In the genomic region with DNA sequence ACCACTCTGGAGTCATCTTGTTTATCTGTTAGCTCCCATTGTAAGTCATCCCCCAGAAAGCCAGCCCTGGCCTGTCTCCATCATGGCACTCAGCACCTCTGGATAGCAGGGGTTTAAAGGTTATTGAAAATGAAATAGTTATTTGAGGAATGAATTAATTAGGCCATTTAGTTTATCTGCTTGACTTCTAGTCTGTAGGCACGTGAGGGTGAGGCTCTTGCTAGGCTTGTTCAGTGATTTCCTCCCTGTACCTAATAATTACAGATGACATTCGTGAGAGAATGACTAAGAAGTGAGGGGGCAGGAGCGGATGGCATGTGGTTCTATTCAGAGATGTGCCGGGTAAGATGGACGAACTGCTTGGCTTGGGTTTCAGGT, we compare ENCODE assay signal across 8 mouse cellular contexts. TPM values are rescaled to one million over a fixed set of nuclear protein-coding genes. Genes with fewer than 3 reads are reported as not detected.
A peak's percentile ranks its signal among the peaks of the same experiment; 100 is the strongest.
DNase-seq lines count a peak whose midpoint lies in the region; ATAC-seq lines count a peak whose summit lies in the region.

No protein-coding gene starts in this region.

- DNase-seq in left cerebral cortex, adult 11 months (ENCODE audit: low spot score): peak; percentile 13
- DNase-seq in left cerebral cortex, postnatal 14 days (ENCODE audit: low spot score in 2 of 2): no peak
- DNase-seq in left cerebral cortex, postnatal 10 days (ENCODE audit: extremely low spot score in 1 of 2, low spot score in 2 of 2): no peak
- DNase-seq in thymus, adult 18-20 months: no peak

- ATAC-seq in embryonic facial prominence, embryonic 12.5 days (ENCODE audit: insufficient number of reproducible peaks, insufficient read depth, low FRiP score, low TSS enrichment): no peak
- ATAC-seq in intestine, embryonic 15.5 days: no peak
- ATAC-seq in neural tube, embryonic 13.5 days (ENCODE audit: low read depth): no peak
- no peak for ATAC-seq in activated CD4-positive, CD25-positive, alpha-beta regulatory T cell, adult 4 months

- peak overlapping the region; percentile 63 for H3K9ac ChIP-seq in embryonic facial prominence, embryonic 12.5 days
- peak overlapping the region; percentile 47; the same call in 1 of the 2 replicates for H3K9ac ChIP-seq in intestine, embryonic 15.5 days
- peak overlapping the region; percentile 66 for H3K9ac ChIP-seq in neural tube, embryonic 13.5 days

- H3K4me1 ChIP-seq in embryonic facial prominence, embryonic 12.5 days: peaks cover 12% of the 10 kb centered on the region; the same call in 1 of the 2 replicates
- 0 out of 2 replicates have a peak, but pooled peaks cover 28% of the 10 kb centered on the region for H3K4me1 ChIP-seq in intestine, embryonic 15.5 days (replicated peaks)
- H3K4me1 ChIP-seq in neural tube, embryonic 13.5 days (replicated peaks): peaks cover 18% of the 10 kb centered on the region

- peaks cover 11% of the 10 kb centered on the region for H3K36me3 ChIP-seq in embryonic facial prominence, embryonic 12.5 days
- H3K36me3 ChIP-seq in intestine, embryonic 15.5 days: peaks cover 6% of the 10 kb centered on the region; the same call in 1 of the 2 replicates
- H3K36me3 ChIP-seq in neural tube, embryonic 13.5 days: peaks cover 7% of the 10 kb centered on the region; the same call in 1 of the 2 replicates

- no peaks in the 10 kb centered on the region for H3K9me3 ChIP-seq in embryonic facial prominence, embryonic 12.5 days
- no peaks in the 10 kb centered on the region for H3K9me3 ChIP-seq in intestine, embryonic 15.5 days
- no peaks in the 10 kb centered on the region for H3K9me3 ChIP-seq in neural tube, embryonic 13.5 days

- peak overlapping the region; percentile 77 for H3K27ac ChIP-seq in embryonic facial prominence, embryonic 12.5 days
- H3K27ac ChIP-seq in intestine, embryonic 15.5 days: peak overlapping the region; percentile 76
- no peak overlapping the region for H3K27ac ChIP-seq in neural tube, embryonic 13.5 days (replicated peaks)

- H3K4me2 ChIP-seq in embryonic facial prominence, embryonic 12.5 days (replicated peaks): peak overlapping the region; percentile 76
- H3K4me2 ChIP-seq in intestine, embryonic 15.5 days (replicated peaks): peak overlapping the region; percentile 83
- peak overlapping the region; percentile 76 for H3K4me2 ChIP-seq in neural tube, embryonic 13.5 days

- no peaks in the 10 kb centered on the region for H3K27me3 ChIP-seq in embryonic facial prominence, embryonic 12.5 days
- no peaks in the 10 kb centered on the region for H3K27me3 ChIP-seq in intestine, embryonic 15.5 days (replicated peaks)
- no peaks in the 10 kb centered on the region for H3K27me3 ChIP-seq in neural tube, embryonic 13.5 days

- 69% methylated on average over 5 of the region's 5 CpGs for WGBS in embryonic facial prominence, embryonic 12.5 days
- WGBS in intestine, embryonic 15.5 days: 74% methylated on average over 5 of the region's 5 CpGs
- 87% methylated on average over 5 of the region's 5 CpGs for WGBS in neural tube, embryonic 13.5 days

- intact Hi-C loops in left cerebral cortex, postnatal 14 days (cut with DNase I): loop anchor here (5.0 kb wide), 1 partner anchor 199 kb away; no protein-coding TSS in a partner anchor
- intact Hi-C loops in left cerebral cortex, postnatal 10 days (cut with DNase I): no loop called here

- peak overlapping the region; percentile 80 for H3K4me3 ChIP-seq in embryonic facial prominence, embryonic 12.5 days
- peak overlapping the region; percentile 83 for H3K4me3 ChIP-seq in intestine, embryonic 15.5 days (replicated peaks)
- H3K4me3 ChIP-seq in neural tube, embryonic 13.5 days: peak overlapping the region; percentile 90

RNA-seq across cellular contexts. Expression of gene Prelid3b, which starts 0.7 kb away (rescaled TPM):
- total RNA-seq in left cerebral cortex, postnatal 14 days (2021): 10 to 100 TPM; 43.5 to 47.0 TPM
- 101 and 105 TPM in 2 replicates for polyA plus RNA-seq in embryonic facial prominence, embryonic 12.5 days (2016; fragmentation: Nextera tagmentation; extraction: Ambion mirVana)
- 125 and 127 TPM in 2 replicates for polyA plus RNA-seq in intestine, embryonic 15.5 days (2015; fragmentation: Nextera tagmentation; extraction: Ambion mirVana)
- 103 and 107 TPM in 2 replicates for polyA plus RNA-seq in neural tube, embryonic 13.5 days (2015; fragmentation: Nextera tagmentation; extraction: Ambion mirVana)
- total RNA-seq in left cerebral cortex, postnatal 10 days (2021): 10 to 100 TPM; 47.0 to 51.8 TPM
- 10 to 100 TPM; 81.2 to 90.9 TPM for polyA plus RNA-seq in activated CD4-positive, CD25-positive, alpha-beta regulatory T cell, adult 4 months (2017; shearing (Covaris generic))

RNA-seq across cellular contexts. Expression of gene Atp5e, which starts 9.6 kb away (rescaled TPM):
- 100 to 1,000 TPM; 329 to 340 TPM for total RNA-seq in left cerebral cortex, postnatal 14 days (2021)
- polyA plus RNA-seq in embryonic facial prominence, embryonic 12.5 days (2016; fragmentation: Nextera tagmentation; extraction: Ambion mirVana): 828 TPM in 2 replicates
- polyA plus RNA-seq in intestine, embryonic 15.5 days (2015; fragmentation: Nextera tagmentation; extraction: Ambion mirVana): 746 and 850 TPM in 2 replicates
- polyA plus RNA-seq in neural tube, embryonic 13.5 days (2015; fragmentation: Nextera tagmentation; extraction: Ambion mirVana): 736 and 807 TPM in 2 replicates
- total RNA-seq in left cerebral cortex, postnatal 10 days (2021): 100 to 1,000 TPM; 368 to 383 TPM
- polyA plus RNA-seq in activated CD4-positive, CD25-positive, alpha-beta regulatory T cell, adult 4 months (2017; shearing (Covaris generic)): 100 to 1,000 TPM; 705 to 752 TPM

RNA-seq across cellular contexts. Expression of gene Tubb1, which starts 23.0 kb away (rescaled TPM):
- under 1 TPM in 1 of 2 experiments, not detected in 1; 0.24 TPM for total RNA-seq in left cerebral cortex, postnatal 14 days (2021)
- 4.0 and 4.4 TPM in 2 replicates for polyA plus RNA-seq in embryonic facial prominence, embryonic 12.5 days (2016; fragmentation: Nextera tagmentation; extraction: Ambion mirVana)
- 1.1 and 1.4 TPM in 2 replicates for polyA plus RNA-seq in intestine, embryonic 15.5 days (2015; fragmentation: Nextera tagmentation; extraction: Ambion mirVana)
- 1.3 and 2.2 TPM in 2 replicates for polyA plus RNA-seq in neural tube, embryonic 13.5 days (2015; fragmentation: Nextera tagmentation; extraction: Ambion mirVana)
- total RNA-seq in left cerebral cortex, postnatal 10 days (2021): not detected
- polyA plus RNA-seq in activated CD4-positive, CD25-positive, alpha-beta regulatory T cell, adult 4 months (2017; shearing (Covaris generic)): under 1 TPM in 1 of 2 experiments, not detected in 1; 0.34 TPM

RNA-seq across cellular contexts. Expression of gene Ctsz, which starts 34.7 kb away (rescaled TPM):
- 10 to 100 TPM; 21.2 to 22.8 TPM for total RNA-seq in left cerebral cortex, postnatal 14 days (2021)
- polyA plus RNA-seq in embryonic facial prominence, embryonic 12.5 days (2016; fragmentation: Nextera tagmentation; extraction: Ambion mirVana): 115 and 116 TPM in 2 replicates
- 247 and 298 TPM in 2 replicates for polyA plus RNA-seq in intestine, embryonic 15.5 days (2015; fragmentation: Nextera tagmentation; extraction: Ambion mirVana)
- 89.8 and 93.7 TPM in 2 replicates for polyA plus RNA-seq in neural tube, embryonic 13.5 days (2015; fragmentation: Nextera tagmentation; extraction: Ambion mirVana)
- 10 to 100 TPM; 26.2 to 28.1 TPM for total RNA-seq in left cerebral cortex, postnatal 10 days (2021)
- 100 to 1,000 TPM in 1 of 2 experiments, 10 to 100 TPM in 1; 84.4 to 120 TPM for polyA plus RNA-seq in activated CD4-positive, CD25-positive, alpha-beta regulatory T cell, adult 4 months (2017; shearing (Covaris generic))

RNA-seq across cellular contexts. Expression of gene Nelfcd, which starts 57.9 kb away (rescaled TPM):
- total RNA-seq in left cerebral cortex, postnatal 14 days (2021): 10 to 100 TPM; 46.2 to 50.4 TPM
- polyA plus RNA-seq in embryonic facial prominence, embryonic 12.5 days (2016; fragmentation: Nextera tagmentation; extraction: Ambion mirVana): 177 and 179 TPM in 2 replicates
- 83.3 and 83.6 TPM in 2 replicates for polyA plus RNA-seq in intestine, embryonic 15.5 days (2015; fragmentation: Nextera tagmentation; extraction: Ambion mirVana)
- 97.4 and 100 TPM in 2 replicates for polyA plus RNA-seq in neural tube, embryonic 13.5 days (2015; fragmentation: Nextera tagmentation; extraction: Ambion mirVana)
- total RNA-seq in left cerebral cortex, postnatal 10 days (2021): 10 to 100 TPM; 56.6 to 59.1 TPM
- 10 to 100 TPM; 43.5 to 65.3 TPM for polyA plus RNA-seq in activated CD4-positive, CD25-positive, alpha-beta regulatory T cell, adult 4 months (2017; shearing (Covaris generic))
